Mouse (Mus musculus) left cerebral cortex, adult 9 months (tissue): ENCODE measurements at regions not wholly inside any gene's neighbourhood (a gene's known extent, or its start where the extent isn't known, plus 50 kb on each side); places are given as distances from the start of the nearest gene placed in this dataset.
A peak's percentile ranks its signal among the peaks of the same experiment; 100 is the strongest.
"Not testable (repeated sequence)": the region's sequence is repeated elsewhere in the genome, so short reads cannot be mapped to it uniquely, and the experiment has no call there.

Experiments
- DNase-seq, 2 experiments: peaks; one replicate each; pipeline ENCODE4 v3.0.0; 2022; ENCODE audit warnings: low spot score in 2 of 2

- DNase-seq, result no peak
Observed at GRCm38 (mm10) chr13:111860931-111861330, 52.1 kb upstream of the Map3k1 start.

- DNase-seq, result no peak
Observed at GRCm38 (mm10) chr13:111862316-111862715, 53.5 kb upstream of the Map3k1 start.

GRCm38 (mm10) chr13:111865956-111866355 is 57.2 kb upstream of the Map3k1 start:
- DNase-seq, result no peak

GRCm38 (mm10) chr13:111867261-111867660 is 58.5 kb upstream of the Map3k1 start:
- no peak for DNase-seq

- DNase-seq, result peak; percentile 10 to 45
Observed at GRCm38 (mm10) chr13:111867763-111868725, 59.3 kb upstream of the Map3k1 start.

- DNase-seq, result no peak
Observed at GRCm38 (mm10) chr13:111868947-111869346, 60.2 kb upstream of the Map3k1 start.

- peak; percentile 16 to 46 for DNase-seq
Observed at GRCm38 (mm10) chr13:111869771-111870437, 61.1 kb upstream of the Map3k1 start.

- no peak for DNase-seq
Observed at GRCm38 (mm10) chr13:111870505-111870904, 61.7 kb upstream of the Map3k1 start.

GRCm38 (mm10) chr13:111871672-111872410 is 63.0 kb upstream of the Map3k1 start:
- DNase-seq, result no peak

- DNase-seq, result no peak
Observed at GRCm38 (mm10) chr13:111874330-111874729, 65.5 kb upstream of the Map3k1 start.

GRCm38 (mm10) chr13:111876404-111876803 is 67.6 kb upstream of the Map3k1 start:
- DNase-seq, result no peak

- no peak for DNase-seq
Observed at GRCm38 (mm10) chr13:111876847-111877246, 68.1 kb upstream of the Map3k1 start.

- not testable (repeated sequence) for DNase-seq
Observed at GRCm38 (mm10) chr13:111883768-111884566, 75.2 kb upstream of the Map3k1 start.

- no peak for DNase-seq
Observed at GRCm38 (mm10) chr13:111890792-111891191, 82.0 kb upstream of the Map3k1 start.

- DNase-seq, result no peak
Observed at GRCm38 (mm10) chr13:111892141-111892540, 83.3 kb upstream of the Map3k1 start.

- DNase-seq, result no peak
Observed at GRCm38 (mm10) chr13:111893221-111893713, 84.5 kb upstream of the Map3k1 start.

- DNase-seq, result no peak
Observed at GRCm38 (mm10) chr13:111894804-111895478, 86.1 kb upstream of the Map3k1 start.

- DNase-seq, result no peak
Observed at GRCm38 (mm10) chr13:111896279-111896678, 87.5 kb upstream of the Map3k1 start.

GRCm38 (mm10) chr13:111903361-111903760 is 94.6 kb upstream of the Map3k1 start:
- no peak for DNase-seq

- DNase-seq, result no peak
Observed at GRCm38 (mm10) chr13:111903931-111904330, 95.1 kb upstream of the Map3k1 start.
